Mouse (Mus musculus) MEL (cell line): ENCODE measurements around the gene Cbx5. TPM values are rescaled to one million over a fixed set of nuclear protein-coding genes. Genes with fewer than 3 reads are reported as not detected.

Source experiments
- DNase-seq: peaks from one replicate; pipeline ENCODE4 v3.0.0; 2011; ENCODE audit warnings: low read depth, low spot score
- H3K27ac ChIP-seq: 2 replicates; pipeline ENCODE4 v1.5.1; 2012; ENCODE audit warnings: low read depth, mild to moderate bottlenecking, control low read depth, low read length, moderate library complexity; ENCODE audit not compliant: control insufficient read depth
- H3K27me3 ChIP-seq, 2 experiments: fragments of 150-350 bp in 1 of 2; sonication (generic) in 1 of 2; 2 replicates each; pipeline ENCODE4 v1.6.1; 2012; ENCODE audit warnings: low read length in 2 of 2, mild to moderate bottlenecking in 2 of 2, improper control_type of control experiment in 1 of 2, moderate library complexity in 1 of 2; ENCODE audit not compliant: insufficient read depth in 2 of 2, control insufficient read depth in 1 of 2
- H3K36me3 ChIP-seq, 2 experiments: 2 replicates each; pipeline ENCODE4 v1.6.1; 2012 to 2014; ENCODE audit warnings: low read length in 2 of 2, improper control_type of control experiment in 1 of 2, inconsistent platforms in 1 of 2, mild to moderate bottlenecking in 1 of 2; ENCODE audit not compliant: insufficient read depth in 2 of 2, control insufficient read depth in 1 of 2
- H3K4me1 ChIP-seq, 2 experiments: fragments of 150-350 bp in 1 of 2; sonication (generic) in 1 of 2; 2 replicates each; pipeline ENCODE4 v1.6.1; 2012; ENCODE audit warnings: low read length in 2 of 2, improper control_type of control experiment in 1 of 2, mild to moderate bottlenecking in 1 of 2; ENCODE audit not compliant: insufficient read depth in 2 of 2, control insufficient read depth in 1 of 2
- H3K4me3 ChIP-seq, 2 experiments: fragments of 150-350 bp in 1 of 2; sonication (generic) in 1 of 2; 2 replicates each; pipeline ENCODE4 v1.5.1; 2012; ENCODE audit warnings: low read depth in 2 of 2, low read length in 2 of 2, mild to moderate bottlenecking in 2 of 2, moderate library complexity in 2 of 2, control low read depth in 1 of 2, improper control_type of control experiment in 1 of 2; ENCODE audit not compliant: control insufficient read depth in 1 of 2, insufficient read depth in 1 of 2
- H3K79me2 ChIP-seq: 2 replicates; pipeline ENCODE4 v1.6.1; 2012; ENCODE audit warnings: mild to moderate bottlenecking, low read length, moderate library complexity; ENCODE audit not compliant: control insufficient read depth, poor library complexity, insufficient read depth
- H3K9ac ChIP-seq: 2 replicates; pipeline ENCODE4 v1.6.1; 2012; ENCODE audit warnings: low read depth, mild to moderate bottlenecking, control low read depth, low read length, moderate library complexity; ENCODE audit not compliant: control insufficient read depth, poor library complexity, severe bottlenecking
- H3K9me3 ChIP-seq: fragments of 150-350 bp; sonication (generic); replicated peaks from 2 replicates; pipeline ENCODE4 v1.6.1; 2012; ENCODE audit warnings: mild to moderate bottlenecking, low read length, improper control_type of control experiment, moderate library complexity; ENCODE audit not compliant: insufficient read depth
- BHLHE40 ChIP-seq: IDR thresholded peaks from 2 replicates; pipeline ENCODE4 v1.6.1; 2012; ENCODE audit warnings: low read depth, mild to moderate bottlenecking, inconsistent platforms, low read length, improper control_type of control experiment, borderline replicate concordance
- CHD1 ChIP-seq: IDR thresholded peaks from 2 replicates; pipeline ENCODE4 v1.6.1; 2012; ENCODE audit warnings: low read depth, mild to moderate bottlenecking, inconsistent platforms, low read length, improper control_type of control experiment
- ETS1 ChIP-seq: IDR thresholded peaks from 2 replicates; pipeline ENCODE4 v1.6.1; 2012; ENCODE audit warnings: low read depth, mild to moderate bottlenecking, inconsistent platforms, low read length, improper control_type of control experiment, moderate library complexity
- GABPA ChIP-seq: IDR thresholded peaks from 2 replicates; pipeline ENCODE4 v1.6.1; 2012; ENCODE audit warnings: low read depth, mild to moderate bottlenecking, inconsistent platforms, low read length, improper control_type of control experiment, moderate library complexity
- GATA1 ChIP-seq: IDR thresholded peaks from 2 replicates; pipeline ENCODE4 v1.6.1; 2011; ENCODE audit warnings: low read depth, low read length, improper control_type of control experiment
- JUND ChIP-seq: IDR thresholded peaks from 2 replicates; pipeline ENCODE4 v1.6.1; 2011; ENCODE audit warnings: low read depth, mild to moderate bottlenecking, improper control_type of control experiment, low read length
- MYC ChIP-seq: IDR thresholded peaks from 2 replicates; pipeline ENCODE4 v1.6.1; 2011; ENCODE audit warnings: low read depth, mild to moderate bottlenecking, low read length, improper control_type of control experiment, moderate library complexity
- NELFE ChIP-seq: IDR thresholded peaks from 2 replicates; pipeline ENCODE4 v1.6.1; 2011; ENCODE audit warnings: low read depth, low read length, improper control_type of control experiment
- NRF1 ChIP-seq: IDR thresholded peaks from 2 replicates; pipeline ENCODE4 v1.6.1; 2014; ENCODE audit warnings: low read depth, mild to moderate bottlenecking, inconsistent platforms, low read length, improper control_type of control experiment, moderate library complexity; ENCODE audit not compliant: poor library complexity, insufficient read depth, severe bottlenecking
- RCOR1 ChIP-seq: IDR thresholded peaks from 2 replicates; pipeline ENCODE4 v1.6.1; 2012; ENCODE audit warnings: low read depth, mild to moderate bottlenecking, inconsistent platforms, low read length, improper control_type of control experiment
- USF1 ChIP-seq: IDR thresholded peaks from 2 replicates; pipeline ENCODE4 v1.6.1; 2014; ENCODE audit warnings: low read depth, mild to moderate bottlenecking, inconsistent platforms, low read length, improper control_type of control experiment, moderate library complexity
- USF2 ChIP-seq, 2 experiments: IDR thresholded peaks; 2 replicates each; pipeline ENCODE4 v1.6.1; 2011 to 2012; ENCODE audit warnings: improper control_type of control experiment in 2 of 2, low read length in 2 of 2, borderline replicate concordance in 1 of 2, inconsistent platforms in 1 of 2, low read depth in 1 of 2, mild to moderate bottlenecking in 1 of 2; ENCODE audit not compliant: insufficient read depth in 1 of 2
- ZMIZ1 ChIP-seq: IDR thresholded peaks from 2 replicates; pipeline ENCODE4 v1.6.1; 2012; ENCODE audit warnings: low read depth, mild to moderate bottlenecking, inconsistent platforms, low read length, improper control_type of control experiment, moderate library complexity
- polyA plus RNA-seq, 2 experiments: library from polyadenylated mRNA; stranded (reverse) in 1 of 2; unstranded in 1 of 2; fragments of >175 nt in 1 of 2; fragments of >200 nt in 1 of 2; gene quantifications; 2 replicates each; pipeline versions ENCODE4 v1.2.1 to v1.2.4; 2012; ENCODE audit warnings: low replicate concordance in 2 of 2, low read depth in 1 of 2; ENCODE audit not compliant: insufficient read length in 2 of 2, insufficient read depth in 1 of 2, missing spikeins in 1 of 2
- total RNA-seq: library from RNA; depleted of rRNA; stranded (reverse); fragments of 300-350 nt; gene quantifications from 2 replicates; pipeline ENCODE4 v1.2.3, GENCODE M21; 2012

Cbx5 gene
- total and polyA plus RNA-seq, 3 experiments, result 39.8 to 67.1 (median 42.4) TPM

GRCm38 (mm10) chr15:103214971-103215907, 24.4 kb downstream of the Cbx5 start:
- no peak overlapping the region for H3K4me3 ChIP-seq
- no peaks in the 10 kb centered on the region for H3K27me3 ChIP-seq
- peaks cover 13% of the 10 kb centered on the region; the same call in 1 of the 2 replicates for H3K79me2 ChIP-seq
- TF ChIP-seq JUND (no peak), ETS1 (no peak), USF2 (IDR thresholded peaks at IDR 0.05; ENCODE audit: borderline replicate concordance in 1 of 2, insufficient read depth in 1 of 2, low read depth in 1 of 2, low read length in 2 of 2) (no peak), CHD1 (no peak), MYC (no peak), NRF1 (no peak)
- no peak overlapping the region for H3K27ac ChIP-seq
- H3K36me3 ChIP-seq, result peaks cover 4 to 7% of the 10 kb centered on the region in 2 experiments; a peak in 3 of 4 replicates
- DNase-seq, result no peak
- H3K9me3 ChIP-seq, result no peaks in the 10 kb centered on the region
- no peak overlapping the region for H3K9ac ChIP-seq
- peaks cover 0 to 5% of the 10 kb centered on the region in 2 experiments; a peak in 2 of 4 replicates for H3K4me1 ChIP-seq

- Histone ChIP-seq H3K79me2 (peaks cover 8% of the 10 kb centered on the region; the same call in 1 of the 2 replicates), H3K36me3 (peaks cover 4 to 7% of the 10 kb centered on the region in 2 experiments; a peak in 3 of 4 replicates), H3K9me3 (no peaks in the 10 kb centered on the region), H3K4me3 (no peak overlapping the region), H3K9ac (no peak overlapping the region), H3K4me1 (peaks cover 0 to 5% of the 10 kb centered on the region in 2 experiments; a peak in 2 of 4 replicates), H3K27me3 (no peaks in the 10 kb centered on the region), H3K27ac (no peak overlapping the region)
- no peak for TF ChIP-seq CHD1
- no peak for TF ChIP-seq GABPA
- no peak for TF ChIP-seq NELFE
- no peak for TF ChIP-seq RCOR1
- TF ChIP-seq USF1, result no peak
- TF ChIP-seq GATA1, result no peak
- no peak for TF ChIP-seq BHLHE40
- TF ChIP-seq ZMIZ1, result no peak
- no peak for DNase-seq
Observed at GRCm38 (mm10) chr15:103214149-103214548, 25.5 kb downstream of the Cbx5 start.
